In the genomic region with DNA sequence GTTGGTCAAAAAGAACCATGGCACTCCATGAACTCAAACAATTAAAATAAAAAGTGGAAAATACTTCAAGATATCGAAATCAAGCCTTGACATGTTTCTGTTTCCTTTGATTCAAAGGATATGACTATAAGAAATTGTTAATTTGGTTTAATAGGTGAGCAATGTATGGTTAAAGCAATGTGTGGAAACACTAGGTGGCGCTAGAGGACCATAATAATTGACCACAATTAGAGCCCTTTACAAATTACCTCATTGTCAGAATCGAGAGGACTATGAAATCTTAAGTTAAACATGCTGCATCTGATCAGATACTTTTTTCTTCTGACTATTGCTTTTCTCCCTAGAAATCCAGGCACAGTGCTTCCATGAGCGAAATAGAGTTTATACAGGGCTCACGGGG, we compare ENCODE assay signal across 8 mouse cellular contexts. TPM values are rescaled to one million over a fixed set of nuclear protein-coding genes. Genes with fewer than 3 reads are reported as not detected.
A peak's percentile ranks its signal among the peaks of the same experiment; 100 is the strongest.
DNase-seq lines count a peak whose midpoint lies in the region; ATAC-seq and TF ChIP-seq lines count a peak whose summit lies in the region.
"Had no signal": no experiment of that assay in that cellular context is flagged by ENCODE, and none has a peak within 500 bp of the region (broad histone marks: within the 10 kb centered on the region; RNA-seq: fewer than 3 reads in every experiment).

No protein-coding gene starts in this region.

- H3K4me2 ChIP-seq in embryonic facial prominence, embryonic 14.5 days (ENCODE audit: low read depth, low read length): peak overlapping the region; percentile 29; the same call in 1 of the 2 replicates
- no peak overlapping the region for H3K4me2 ChIP-seq in kidney, embryonic 15.5 days
- H3K4me2 ChIP-seq in lung, postnatal 0 days (replicated peaks; ENCODE audit: low read depth, low read length): no peak overlapping the region

- no peak for TF ChIP-seq EP300 in lung, postnatal 0 days (IDR thresholded peaks at IDR 0.05)

- H3K9me3 ChIP-seq in embryonic facial prominence, embryonic 14.5 days (ENCODE audit: control insufficient read depth, low read length): no peaks in the 10 kb centered on the region
- H3K9me3 ChIP-seq in kidney, embryonic 15.5 days (replicated peaks): no peaks in the 10 kb centered on the region
- no peaks in the 10 kb centered on the region for H3K9me3 ChIP-seq in lung, postnatal 0 days (ENCODE audit: low read length)

- H3K4me1 ChIP-seq in thymus, adult 2 months (replicated peaks; ENCODE audit: control insufficient read depth, insufficient read depth, low read length): no peaks in the 10 kb centered on the region
- no peaks in the 10 kb centered on the region for H3K4me1 ChIP-seq in embryonic facial prominence, embryonic 14.5 days (ENCODE audit: control insufficient read depth, insufficient read depth, low read length)
- no peaks in the 10 kb centered on the region for H3K4me1 ChIP-seq in kidney, embryonic 15.5 days
- H3K4me1 ChIP-seq in lung, postnatal 0 days (ENCODE audit: insufficient read depth, low read depth, low read length): no peaks in the 10 kb centered on the region

- no peaks in the 10 kb centered on the region for H3K36me3 ChIP-seq in thymus, adult 2 months (ENCODE audit: control insufficient read depth, insufficient read depth, low read length)
- H3K36me3 ChIP-seq in embryonic facial prominence, embryonic 14.5 days (ENCODE audit: control insufficient read depth, insufficient read depth, low read length): no peaks in the 10 kb centered on the region
- no peaks in the 10 kb centered on the region for H3K36me3 ChIP-seq in kidney, embryonic 15.5 days
- no peaks in the 10 kb centered on the region for H3K36me3 ChIP-seq in lung, postnatal 0 days (ENCODE audit: insufficient read depth, low read length)

- H3K9ac ChIP-seq in embryonic facial prominence, embryonic 14.5 days (ENCODE audit: low read depth, low read length): no peak overlapping the region
- no peak overlapping the region for H3K9ac ChIP-seq in kidney, embryonic 15.5 days
- no peak overlapping the region for H3K9ac ChIP-seq in lung, postnatal 0 days (replicated peaks; ENCODE audit: low read depth)

- no peak overlapping the region for H3K4me3 ChIP-seq in thymus, adult 2 months (ENCODE audit: control insufficient read depth, insufficient read depth, low read length)
- H3K4me3 ChIP-seq in embryonic facial prominence, embryonic 14.5 days (ENCODE audit: low read depth, low read length): no peak overlapping the region
- no peak overlapping the region for H3K4me3 ChIP-seq in kidney, embryonic 15.5 days (replicated peaks)
- H3K4me3 ChIP-seq in lung, postnatal 0 days (ENCODE audit: low read depth, low read length): no peak overlapping the region

- WGBS in thymus, adult 2 months: 17% methylated on average over 5 of the region's 5 CpGs
- 7% methylated on average over 5 of the region's 5 CpGs for WGBS in embryonic facial prominence, embryonic 14.5 days
- WGBS in kidney, embryonic 15.5 days: 19% methylated on average over 5 of the region's 5 CpGs
- WGBS in lung, postnatal 0 days: 10% methylated on average over 5 of the region's 5 CpGs

- H3K27ac ChIP-seq in thymus, adult 2 months (ENCODE audit: control insufficient read depth, insufficient read depth, low read length): no peak overlapping the region
- no peak overlapping the region for H3K27ac ChIP-seq in embryonic facial prominence, embryonic 14.5 days (replicated peaks; ENCODE audit: low read depth, low read length)
- H3K27ac ChIP-seq in kidney, embryonic 15.5 days: no peak overlapping the region
- no peak overlapping the region for H3K27ac ChIP-seq in lung, postnatal 0 days (ENCODE audit: low read length)

- ATAC-seq in embryonic facial prominence, embryonic 14.5 days (ENCODE audit: low read depth): peak; percentile 65; the same call in 1 of the 2 replicates
- ATAC-seq in kidney, embryonic 15.5 days (replicated peaks; ENCODE audit: low FRiP score): 0 out of 2 replicates have a peak, but pooled peaks have one; percentile 67
- no peak for ATAC-seq in lung, postnatal 0 days

- no peak for TF ChIP-seq CTCF in thymus, adult 2 months (IDR thresholded peaks at IDR 0.05; ENCODE audit: borderline replicate concordance, control insufficient read depth, extremely low read depth, insufficient read depth, low read length, poor library complexity)
- peak; percentile 72 for TF ChIP-seq CTCF in lung, postnatal 0 days (IDR thresholded peaks at IDR 0.05)

- DNase-seq in thymus, adult 2 months: peak; percentile 13
- no peak for DNase-seq in thymus, adult 18-20 months
- peak; percentile 65 for DNase-seq in adrenal gland, postnatal 14 days
- DNase-seq in embryonic facial prominence, embryonic 14.5 days (ENCODE audit: low spot score): peak; percentile 91
- peak; percentile 81 for DNase-seq in lung, postnatal 0 days (ENCODE audit: low spot score)
- DNase-seq in right cerebral cortex, postnatal 10 days (ENCODE audit: low spot score in 2 of 2): peak; percentile 69 to 80

- H3K27me3 ChIP-seq in thymus, adult 2 months (ENCODE audit: control insufficient read depth, insufficient read depth, low read length): no peaks in the 10 kb centered on the region
- H3K27me3 ChIP-seq in embryonic facial prominence, embryonic 14.5 days (replicated peaks; ENCODE audit: control insufficient read depth, insufficient read depth, low read length): no peaks in the 10 kb centered on the region
- H3K27me3 ChIP-seq in kidney, embryonic 15.5 days: no peaks in the 10 kb centered on the region
- no peaks in the 10 kb centered on the region for H3K27me3 ChIP-seq in lung, postnatal 0 days (replicated peaks; ENCODE audit: insufficient read depth, low read length)

- no peak for TF ChIP-seq POLR2A in thymus, adult 2 months (IDR thresholded peaks at IDR 0.05; ENCODE audit: control insufficient read depth, extremely low read depth, insufficient read depth, low read length, poor library complexity)

RNA-seq across cellular contexts. Expression of a gene that starts 12.5 kb away (rescaled TPM):
- polyA plus RNA-seq in thymus, adult 2 months (2012; rRNA removed): 0.06 and 0.11 TPM in 2 replicates
- total RNA-seq in adrenal gland, postnatal 14 days (2021): 0.56 and 1.5 TPM in 2 replicates
- 3.1 TPM in 2 replicates for polyA plus RNA-seq in embryonic facial prominence, embryonic 14.5 days (2014; fragmentation: Nextera tagmentation; extraction: Ambion mirVana)
- 0.38 and 0.39 TPM in 2 replicates for polyA plus RNA-seq in kidney, embryonic 15.5 days (2015; fragmentation: Nextera tagmentation; extraction: Ambion mirVana)
- not detected in 2 replicates for polyA plus RNA-seq in lung, postnatal 0 days (2015; fragmentation: Nextera tagmentation; extraction: Ambion mirVana)
- polyA plus RNA-seq: small intestine, adult 2 months had no signal

Comparison
In these comparisons a context has a peak if more than half of its experiments do, and no peak if none do; other contexts are left out.
1. DNase-seq: peak in thymus, adult 2 months (single experiment), adrenal gland, postnatal 14 days (single experiment), embryonic facial prominence, embryonic 14.5 days (single experiment), lung, postnatal 0 days (single experiment) and right cerebral cortex, postnatal 10 days (2 of 2); none in thymus, adult 18-20 months (0 of 2).